Mouse (Mus musculus) ES-E14 (cell line): ENCODE data around the gene Klrc2.
"Not testable (repeated sequence)": the region's sequence is repeated elsewhere in the genome, so short reads cannot be mapped to it uniquely, and the experiment has no call there.

Source experiments
- CHD2 ChIP-seq: IDR thresholded peaks from 2 replicates; pipeline ENCODE4 v1.6.1; 2014; ENCODE audit warnings: mild to moderate bottlenecking, low read depth, low read length, inconsistent platforms
- MAFK ChIP-seq: IDR thresholded peaks from 2 replicates; pipeline ENCODE4 v1.6.1; 2014; ENCODE audit warnings: mild to moderate bottlenecking, low read depth, low read length, inconsistent platforms; ENCODE audit not compliant: insufficient read depth
- ZC3H11A ChIP-seq: IDR thresholded peaks from 2 replicates; pipeline ENCODE4 v1.6.1; 2012; ENCODE audit warnings: low read depth, mild to moderate bottlenecking, inconsistent platforms, low read length, borderline replicate concordance

DNA sequence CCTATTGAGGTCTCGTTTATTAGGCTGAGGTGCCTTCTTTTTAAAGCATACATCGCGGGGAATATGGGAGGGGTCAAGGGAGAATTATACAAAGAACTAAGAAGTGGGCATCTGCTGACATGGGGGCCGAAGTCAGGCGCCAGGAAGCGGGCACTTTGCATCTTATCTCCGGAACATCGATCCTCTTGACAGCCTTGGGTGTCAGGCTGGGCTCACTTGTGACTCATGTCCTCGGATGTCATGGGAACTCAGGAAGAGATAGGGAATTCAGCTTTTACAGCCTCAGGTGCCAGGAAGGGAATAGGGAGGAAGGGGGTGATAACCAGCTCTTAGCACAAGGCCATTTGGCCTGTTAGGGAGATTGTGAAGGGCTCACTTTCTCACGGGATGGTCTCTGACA is 30.9 kb upstream of the Klrc2 start:
- TF ChIP-seq MAFK, ZC3H11A, CHD2: not testable (repeated sequence)
